Mouse (Mus musculus) testis, adult 2 months (tissue): ENCODE measurements around the gene Car1.

ENCODE experiments used
- CTCF ChIP-seq: fragments of 200-500 bp; IDR thresholded peaks from 2 replicates; pipeline ENCODE4 v1.5.1; 2012; ENCODE audit warnings: low read depth, mild to moderate bottlenecking, inconsistent platforms, low read length, moderate library complexity; ENCODE audit not compliant: control insufficient read depth, insufficient read depth, insufficient replicate concordance
- POLR2A ChIP-seq: fragments of 200-500 bp; IDR thresholded peaks from 2 replicates; pipeline ENCODE4 v1.6.1; 2012; ENCODE audit warnings: low read depth, mild to moderate bottlenecking, inconsistent platforms, low read length, moderate library complexity; ENCODE audit not compliant: control insufficient read depth

DNA sequence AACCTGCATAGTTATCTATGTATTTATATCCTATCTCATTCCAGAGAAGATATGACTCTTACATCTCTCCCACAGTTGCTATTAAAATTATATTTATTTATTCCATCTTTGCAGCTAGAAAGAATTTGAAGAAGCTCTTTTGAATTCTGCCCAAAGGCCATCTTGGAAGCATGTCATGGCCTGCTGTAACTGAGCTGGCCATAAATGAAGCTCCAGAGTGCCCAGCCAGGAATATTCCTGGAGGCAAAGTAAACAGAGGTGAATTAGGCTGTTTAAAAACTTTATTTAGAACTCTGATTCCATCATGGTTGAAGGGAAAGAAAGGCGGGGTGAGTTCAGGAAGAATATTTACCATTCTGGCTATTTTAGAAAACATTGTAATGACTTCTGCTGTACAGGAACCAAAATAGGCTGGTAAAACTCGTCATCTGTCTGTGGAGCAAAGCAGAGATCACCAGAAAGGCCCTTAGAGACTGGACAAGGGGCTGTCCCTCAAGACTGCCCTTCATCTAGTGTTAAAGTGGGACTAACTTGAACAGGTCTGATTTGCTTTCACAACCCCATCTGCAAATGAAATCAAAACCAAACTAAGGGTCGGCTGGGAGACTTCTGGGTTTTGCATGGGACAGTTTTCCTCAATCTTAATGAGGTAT is 31.4 kb upstream of the Car1 start:
- TF ChIP-seq CTCF (no peak), POLR2A (no peak)
